Mouse (Mus musculus): ENCODE measurements around the gene Ctdspl. TPM values are rescaled to one million over a fixed set of nuclear protein-coding genes. Genes with fewer than 3 reads are reported as not detected.

The Ctdspl gene
- polyA plus RNA-seq, 2 experiments, result 2.3 to 3.6 TPM

GRCm38 (mm10) chr9:119064296-119064695 lies 138.0 kb downstream of the Ctdspl start:
- no peak for ATAC-seq (ENCODE audit: insufficient read depth)
- no peaks in the 10 kb centered on the region for H3K27me3 ChIP-seq (ENCODE audit: control insufficient read depth, insufficient read depth, low read length)
- H3K4me2 ChIP-seq (ENCODE audit: low read depth), result no peak overlapping the region
- TF ChIP-seq EP300 (IDR thresholded peaks at IDR 0.05; ENCODE audit: low read depth) (no peak), CTCF (IDR thresholded peaks at IDR 0.05; ENCODE audit: low read depth) (no peak)
- WGBS (ENCODE audit: insufficient replicate concordance), result 40% methylated on average over 4 of the region's 4 CpGs
- H3K9me3 ChIP-seq (ENCODE audit: control insufficient read depth, low read length), result no peaks in the 10 kb centered on the region
- no peaks in the 10 kb centered on the region; a peak in 2 of 4 replicates for H3K4me1 ChIP-seq (replicated peaks; ENCODE audit: control insufficient read depth in 2 of 2, insufficient read depth in 2 of 2, low read length in 1 of 2)
- no peak for DNase-seq (ENCODE audit: low read depth in 3 of 3, low spot score in 3 of 3)
- H3K27ac ChIP-seq, result no peak overlapping the region
- H3K36me3 ChIP-seq (replicated peaks; ENCODE audit: control insufficient read depth, insufficient read depth, low read depth), result no peaks in the 10 kb centered on the region
- H3K4me3 ChIP-seq (ENCODE audit: insufficient read depth in 1 of 2, low read depth in 2 of 2, low read length in 2 of 2), result no peak overlapping the region
- H3K9ac ChIP-seq (replicated peaks), result no peak overlapping the region

GRCm38 (mm10) chr9:119067601-119068000 lies 141.3 kb downstream of the Ctdspl start:
- Histone ChIP-seq H3K4me1 (replicated peaks; ENCODE audit: control insufficient read depth in 2 of 2, insufficient read depth in 2 of 2, low read length in 1 of 2) (no peaks in the 10 kb centered on the region; a peak in 2 of 4 replicates), H3K4me3 (ENCODE audit: insufficient read depth in 1 of 2, low read depth in 2 of 2, low read length in 2 of 2) (no peak overlapping the region), H3K27me3 (ENCODE audit: control insufficient read depth, insufficient read depth, low read length) (no peaks in the 10 kb centered on the region), H3K27ac (no peak overlapping the region), H3K9ac (replicated peaks) (no peak overlapping the region), H3K36me3 (replicated peaks; ENCODE audit: control insufficient read depth, insufficient read depth, low read depth) (no peaks in the 10 kb centered on the region), H3K9me3 (ENCODE audit: control insufficient read depth, low read length) (no peaks in the 10 kb centered on the region), H3K4me2 (ENCODE audit: low read depth) (no peak overlapping the region)
- 4% methylated on average over 6 of the region's 6 CpGs for WGBS (ENCODE audit: insufficient replicate concordance)
- no peak for ATAC-seq (ENCODE audit: insufficient read depth)
- TF ChIP-seq CTCF (IDR thresholded peaks at IDR 0.05; ENCODE audit: low read depth) (peak; percentile 90), EP300 (IDR thresholded peaks at IDR 0.05; ENCODE audit: low read depth) (no peak)
- DNase-seq (ENCODE audit: low read depth in 3 of 3, low spot score in 3 of 3), result peak in 1 of 3 experiments; percentile 19

GRCm38 (mm10) chr9:119068266-119068665 lies 142.0 kb downstream of the Ctdspl start:
- Histone ChIP-seq H3K4me2 (ENCODE audit: low read depth) (no peak overlapping the region), H3K4me1 (replicated peaks; ENCODE audit: control insufficient read depth in 2 of 2, insufficient read depth in 2 of 2, low read length in 1 of 2) (no peaks in the 10 kb centered on the region; a peak in 2 of 4 replicates), H3K36me3 (replicated peaks; ENCODE audit: control insufficient read depth, insufficient read depth, low read depth) (no peaks in the 10 kb centered on the region), H3K9ac (replicated peaks) (no peak overlapping the region), H3K4me3 (ENCODE audit: insufficient read depth in 1 of 2, low read depth in 2 of 2, low read length in 2 of 2) (no peak overlapping the region), H3K27me3 (ENCODE audit: control insufficient read depth, insufficient read depth, low read length) (no peaks in the 10 kb centered on the region), H3K27ac (no peak overlapping the region), H3K9me3 (ENCODE audit: control insufficient read depth, low read length) (no peaks in the 10 kb centered on the region)
- no peak for ATAC-seq (ENCODE audit: insufficient read depth)
- DNase-seq (ENCODE audit: low read depth in 3 of 3, low spot score in 3 of 3), result no peak
- TF ChIP-seq CTCF (IDR thresholded peaks at IDR 0.05; ENCODE audit: low read depth) (no peak), EP300 (IDR thresholded peaks at IDR 0.05; ENCODE audit: low read depth) (no peak)
- 75% methylated on average over 11 of the region's 11 CpGs for WGBS (ENCODE audit: insufficient replicate concordance)

- no peaks in the 10 kb centered on the region for H3K27me3 ChIP-seq (ENCODE audit: control insufficient read depth, insufficient read depth, low read length)
- TF ChIP-seq CTCF (IDR thresholded peaks at IDR 0.05; ENCODE audit: low read depth), result no peak
- TF ChIP-seq EP300 (IDR thresholded peaks at IDR 0.05; ENCODE audit: low read depth), result no peak
- no peak overlapping the region for H3K9ac ChIP-seq (replicated peaks)
- ATAC-seq (ENCODE audit: insufficient read depth) (no peak), DNase-seq (ENCODE audit: low read depth in 3 of 3, low spot score in 3 of 3) (no peak)
- WGBS (ENCODE audit: insufficient replicate concordance), result 64% methylated on average over 13 of the region's 13 CpGs
- H3K36me3 ChIP-seq (replicated peaks; ENCODE audit: control insufficient read depth, insufficient read depth, low read depth), result no peaks in the 10 kb centered on the region
- no peak overlapping the region for H3K4me3 ChIP-seq (ENCODE audit: insufficient read depth in 1 of 2, low read depth in 2 of 2, low read length in 2 of 2)
- H3K4me1 ChIP-seq (replicated peaks; ENCODE audit: control insufficient read depth in 2 of 2, insufficient read depth in 2 of 2, low read length in 1 of 2), result no peaks in the 10 kb centered on the region
- no peak overlapping the region for H3K4me2 ChIP-seq (ENCODE audit: low read depth)
- H3K27ac ChIP-seq, result no peak overlapping the region
- no peaks in the 10 kb centered on the region for H3K9me3 ChIP-seq (ENCODE audit: control insufficient read depth, low read length)
These were observed 144.0 kb downstream of the Ctdspl start for GRCm38 (mm10) chr9:119070173-119070825.

- no peak overlapping the region for H3K4me2 ChIP-seq (ENCODE audit: low read depth)
- no peak overlapping the region for H3K27ac ChIP-seq
- no peaks in the 10 kb centered on the region for H3K4me1 ChIP-seq (replicated peaks; ENCODE audit: control insufficient read depth in 2 of 2, insufficient read depth in 2 of 2, low read length in 1 of 2)
- H3K9me3 ChIP-seq (ENCODE audit: control insufficient read depth, low read length), result no peaks in the 10 kb centered on the region
- ATAC-seq (ENCODE audit: insufficient read depth) (no peak), DNase-seq (ENCODE audit: low read depth in 3 of 3, low spot score in 3 of 3) (no peak)
- WGBS (ENCODE audit: insufficient replicate concordance), result 60% methylated on average over 9 of the region's 9 CpGs
- H3K4me3 ChIP-seq (ENCODE audit: insufficient read depth in 1 of 2, low read depth in 2 of 2, low read length in 2 of 2), result no peak overlapping the region
- no peaks in the 10 kb centered on the region for H3K27me3 ChIP-seq (ENCODE audit: control insufficient read depth, insufficient read depth, low read length)
- H3K36me3 ChIP-seq (replicated peaks; ENCODE audit: control insufficient read depth, insufficient read depth, low read depth), result no peaks in the 10 kb centered on the region
- TF ChIP-seq CTCF (IDR thresholded peaks at IDR 0.05; ENCODE audit: low read depth), result no peak
- TF ChIP-seq EP300 (IDR thresholded peaks at IDR 0.05; ENCODE audit: low read depth), result no peak
- H3K9ac ChIP-seq (replicated peaks), result no peak overlapping the region
These were observed 145.5 kb downstream of the Ctdspl start for GRCm38 (mm10) chr9:119071786-119072185.
